Mouse (Mus musculus) gastrocnemius, adult 18-20 months (tissue): ENCODE results near the gene Fgfr2. TPM values are rescaled to one million over a fixed set of nuclear protein-coding genes. Genes with fewer than 3 reads are reported as not detected.
A peak's percentile ranks its signal among the peaks of the same experiment; 100 is the strongest.

Experiments
- DNase-seq: peaks from one replicate; pipeline ENCODE4 v3.0.0; 2021; ENCODE audit warnings: low spot score
- total RNA-seq, 2 experiments: library from RNA; stranded (reverse); gene quantifications; 2 replicates each; pipeline ENCODE4 v1.2.3; 2021

The Fgfr2 gene
- total RNA-seq, 2 experiments from 2014 or later, result 0.43 to 0.88 TPM

- DNase-seq, result peak; percentile 19
These were observed 926.6 kb downstream of the Fgfr2 start for GRCm38 (mm10) chr7:132196581-132196980.

GRCm38 (mm10) chr7:132193606-132194005 is 929.5 kb downstream of the Fgfr2 start:
- no peak for DNase-seq

GRCm38 (mm10) chr7:132187456-132187855 is 935.7 kb downstream of the Fgfr2 start:
- no peak for DNase-seq

- DNase-seq, result no peak
These were observed 939.2 kb downstream of the Fgfr2 start for GRCm38 (mm10) chr7:132183892-132184404.

GRCm38 (mm10) chr7:132181586-132182198 is 941.5 kb downstream of the Fgfr2 start:
- DNase-seq, result no peak

- no peak for DNase-seq
These were observed 942.1 kb downstream of the Fgfr2 start for GRCm38 (mm10) chr7:132181042-132181441.

- no peak for DNase-seq
These were observed 944.1 kb downstream of the Fgfr2 start for GRCm38 (mm10) chr7:132179049-132179448.

GRCm38 (mm10) chr7:132174787-132175186 is 948.4 kb downstream of the Fgfr2 start:
- DNase-seq, result no peak

GRCm38 (mm10) chr7:132174296-132174695 is 948.9 kb downstream of the Fgfr2 start:
- DNase-seq, result no peak

- no peak for DNase-seq
These were observed 950.9 kb downstream of the Fgfr2 start for GRCm38 (mm10) chr7:132172220-132172619.

GRCm38 (mm10) chr7:132171716-132172115 is 951.4 kb downstream of the Fgfr2 start:
- no peak for DNase-seq

GRCm38 (mm10) chr7:132169419-132170169 is 953.6 kb downstream of the Fgfr2 start:
- no peak for DNase-seq

- DNase-seq, result no peak
These were observed 955.9 kb downstream of the Fgfr2 start for GRCm38 (mm10) chr7:132167239-132167638.

GRCm38 (mm10) chr7:132162254-132162653 is 960.9 kb downstream of the Fgfr2 start:
- no peak for DNase-seq

- DNase-seq, result no peak
These were observed 964.7 kb downstream of the Fgfr2 start for GRCm38 (mm10) chr7:132158321-132159025.

- peak; percentile 9 for DNase-seq
These were observed 968.7 kb downstream of the Fgfr2 start, which contains the start of gene Cpxm2 for GRCm38 (mm10) chr7:132154368-132154961. TSS of gene Cpxm2 (minus strand) at chr7:132154739.

- DNase-seq, result no peak
These were observed 969.4 kb downstream of the Fgfr2 start for GRCm38 (mm10) chr7:132153725-132154147.

GRCm38 (mm10) chr7:132145227-132145800 is 977.8 kb downstream of the Fgfr2 start:
- DNase-seq, result no peak

- DNase-seq, result no peak
These were observed 994.5 kb downstream of the Fgfr2 start for GRCm38 (mm10) chr7:132128687-132129086.

GRCm38 (mm10) chr7:132124948-132125347 is 998.2 kb downstream of the Fgfr2 start:
- no peak for DNase-seq

- DNase-seq, result peak; percentile 23
These were observed 999.9 kb downstream of the Fgfr2 start for GRCm38 (mm10) chr7:132123211-132123610.
